Mouse (Mus musculus): ENCODE data around the gene Gh. TPM values are rescaled to one million over a fixed set of nuclear protein-coding genes. Genes with fewer than 3 reads are reported as not detected.

The Gh gene
- polyA plus RNA-seq, 1 experiment from 2014 or later, result not detected

- Histone ChIP-seq H3K4me1 (replicated peaks; ENCODE audit: control insufficient read depth, insufficient read depth) (no peaks in the 10 kb centered on the region), H3K36me3 (ENCODE audit: control insufficient read depth, insufficient read depth, low read length) (no peaks in the 10 kb centered on the region), H3K4me2 (replicated peaks; ENCODE audit: low read depth) (no peak overlapping the region), H3K27me3 (ENCODE audit: control insufficient read depth, insufficient read depth, low read length) (no peaks in the 10 kb centered on the region), H3K4me3 (ENCODE audit: low read depth, low read length) (no peak overlapping the region), H3K27ac (replicated peaks) (no peak overlapping the region), H3K9ac (ENCODE audit: low read length) (no peak overlapping the region), H3K9me3 (ENCODE audit: control insufficient read depth, low read length) (no peaks in the 10 kb centered on the region)
- 86% methylated on average over 1 of the region's 1 CpGs for WGBS
- no peak for TF ChIP-seq EP300 (optimal IDR thresholded peaks at IDR 0.05)
- TF ChIP-seq CTCF (IDR thresholded peaks at IDR 0.05; ENCODE audit: low read depth), result no peak
- ATAC-seq (ENCODE audit: low FRiP score, low TSS enrichment) (no peak), DNase-seq (ENCODE audit: low spot score) (no peak)
Observed at GRCm38 (mm10) chr11:106316416-106316815, 14.8 kb upstream of the Gh start.

DNA sequence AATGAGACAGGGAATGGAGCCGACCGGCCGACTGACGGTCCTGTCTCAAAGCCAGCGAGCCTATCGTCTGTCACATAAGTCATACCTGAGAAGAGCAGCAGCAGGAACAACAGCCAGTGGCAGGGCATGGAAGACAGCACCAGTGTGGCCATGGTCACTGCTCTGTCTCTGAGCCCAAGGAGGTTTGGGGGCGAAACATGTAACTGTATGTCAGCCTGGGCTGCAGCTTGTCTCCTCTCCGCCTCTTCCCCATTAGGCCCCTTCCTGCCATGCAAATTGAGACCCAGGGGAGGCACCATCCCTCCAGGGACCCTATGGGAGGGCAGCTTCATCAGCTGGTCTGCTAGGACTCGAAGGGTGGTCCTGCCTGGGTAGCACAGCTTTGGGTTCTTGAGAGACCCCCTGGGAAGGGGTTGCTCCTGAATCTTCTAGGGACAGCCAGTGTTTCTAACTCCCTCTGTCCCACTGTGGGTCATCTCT is 12.7 kb upstream of the Gh start, which contains the start of gene Cd79b:
TSS of gene Cd79b (minus strand) at position 430 of the 480 bp plus-strand sequence.
- H3K27me3 ChIP-seq (ENCODE audit: control insufficient read depth, insufficient read depth, low read length), result no peaks in the 10 kb centered on the region
- no peak within 1 kb of the TSS for H3K9ac ChIP-seq (ENCODE audit: low read length)
- TF ChIP-seq EP300 (optimal IDR thresholded peaks at IDR 0.05) (no peak), CTCF (IDR thresholded peaks at IDR 0.05; ENCODE audit: low read depth) (no peak)
- H3K27ac ChIP-seq (replicated peaks), result no peak within 1 kb of the TSS
- no peak within 1 kb of the TSS for H3K4me3 ChIP-seq (ENCODE audit: low read depth, low read length)
- ATAC-seq (ENCODE audit: low FRiP score, low TSS enrichment), result no peak
- H3K4me2 ChIP-seq (replicated peaks; ENCODE audit: low read depth), result no peak within 1 kb of the TSS
- H3K9me3 ChIP-seq (ENCODE audit: control insufficient read depth, low read length), result no peaks in the 10 kb centered on the region
- DNase-seq (ENCODE audit: low spot score), result no peak
- H3K4me1 ChIP-seq (replicated peaks; ENCODE audit: control insufficient read depth, insufficient read depth), result no peaks in the 10 kb centered on the region
- no peaks in the 10 kb centered on the region for H3K36me3 ChIP-seq (ENCODE audit: control insufficient read depth, insufficient read depth, low read length)
- 51% methylated on average over 9 of the region's 9 CpGs for WGBS

DNA sequence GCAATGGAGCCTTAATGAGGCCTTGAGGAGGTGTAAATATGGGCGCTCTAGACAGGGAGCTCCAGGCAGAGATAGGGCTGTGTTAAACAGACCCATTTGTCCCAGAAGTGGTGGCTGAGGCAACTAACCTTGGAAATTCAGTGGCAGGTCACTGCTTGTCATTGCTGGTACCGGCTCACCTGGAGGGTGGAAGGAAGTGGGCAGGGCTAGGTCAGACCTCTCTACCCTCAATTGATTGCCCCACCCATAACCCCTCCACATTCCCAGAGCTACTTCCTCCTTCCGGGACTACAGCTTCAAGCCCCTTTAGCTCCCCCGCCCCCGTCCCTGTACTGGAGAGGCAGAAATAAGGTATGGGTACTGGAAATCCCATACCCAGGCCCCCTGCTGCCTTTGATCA is 11.9 kb upstream of the Gh start:
- H3K4me3 ChIP-seq (ENCODE audit: low read depth, low read length), result no peak overlapping the region
- H3K4me1 ChIP-seq (replicated peaks; ENCODE audit: control insufficient read depth, insufficient read depth), result no peaks in the 10 kb centered on the region
- no peak overlapping the region for H3K27ac ChIP-seq (replicated peaks)
- TF ChIP-seq CTCF (IDR thresholded peaks at IDR 0.05; ENCODE audit: low read depth) (no peak), EP300 (optimal IDR thresholded peaks at IDR 0.05) (no peak)
- no peak overlapping the region for H3K9ac ChIP-seq (ENCODE audit: low read length)
- WGBS, result 44% methylated on average over 5 of the region's 5 CpGs
- DNase-seq (ENCODE audit: low spot score) (no peak), ATAC-seq (ENCODE audit: low FRiP score, low TSS enrichment) (peak; percentile 18; the same call in 1 of the 2 replicates)
- H3K4me2 ChIP-seq (replicated peaks; ENCODE audit: low read depth), result no peak overlapping the region
- H3K9me3 ChIP-seq (ENCODE audit: control insufficient read depth, low read length), result no peaks in the 10 kb centered on the region
- H3K27me3 ChIP-seq (ENCODE audit: control insufficient read depth, insufficient read depth, low read length), result no peaks in the 10 kb centered on the region
- H3K36me3 ChIP-seq (ENCODE audit: control insufficient read depth, insufficient read depth, low read length), result no peaks in the 10 kb centered on the region

- 68% methylated on average over 5 of the region's 5 CpGs for WGBS
- no peak for DNase-seq (ENCODE audit: low spot score)
- ATAC-seq (ENCODE audit: low FRiP score, low TSS enrichment), result no peak
- H3K36me3 ChIP-seq (ENCODE audit: control insufficient read depth, insufficient read depth, low read length), result no peaks in the 10 kb centered on the region
- H3K9me3 ChIP-seq (ENCODE audit: control insufficient read depth, low read length), result no peaks in the 10 kb centered on the region
- no peak overlapping the region for H3K4me3 ChIP-seq (ENCODE audit: low read depth, low read length)
- H3K27ac ChIP-seq (replicated peaks), result no peak overlapping the region
- H3K9ac ChIP-seq (ENCODE audit: low read length), result no peak overlapping the region
- TF ChIP-seq CTCF (IDR thresholded peaks at IDR 0.05; ENCODE audit: low read depth) (no peak), EP300 (optimal IDR thresholded peaks at IDR 0.05) (no peak)
- H3K27me3 ChIP-seq (ENCODE audit: control insufficient read depth, insufficient read depth, low read length), result no peaks in the 10 kb centered on the region
- no peaks in the 10 kb centered on the region for H3K4me1 ChIP-seq (replicated peaks; ENCODE audit: control insufficient read depth, insufficient read depth)
- no peak overlapping the region for H3K4me2 ChIP-seq (replicated peaks; ENCODE audit: low read depth)
Observed at GRCm38 (mm10) chr11:106310123-106310522, 8.5 kb upstream of the Gh start.

GRCm38 (mm10) chr11:106308162-106308561 is 6.5 kb upstream of the Gh start:
- Histone ChIP-seq H3K9me3 (ENCODE audit: control insufficient read depth, low read length) (no peaks in the 10 kb centered on the region), H3K36me3 (ENCODE audit: control insufficient read depth, insufficient read depth, low read length) (no peaks in the 10 kb centered on the region), H3K4me1 (replicated peaks; ENCODE audit: control insufficient read depth, insufficient read depth) (no peaks in the 10 kb centered on the region), H3K4me2 (replicated peaks; ENCODE audit: low read depth) (no peak overlapping the region), H3K27ac (replicated peaks) (no peak overlapping the region), H3K9ac (ENCODE audit: low read length) (no peak overlapping the region), H3K4me3 (ENCODE audit: low read depth, low read length) (no peak overlapping the region), H3K27me3 (ENCODE audit: control insufficient read depth, insufficient read depth, low read length) (no peaks in the 10 kb centered on the region)
- TF ChIP-seq EP300 (optimal IDR thresholded peaks at IDR 0.05), result no peak
- TF ChIP-seq CTCF (IDR thresholded peaks at IDR 0.05; ENCODE audit: low read depth), result no peak
- ATAC-seq (ENCODE audit: low FRiP score, low TSS enrichment) (no peak), DNase-seq (ENCODE audit: low spot score) (no peak)
- 71% methylated on average over 11 of the region's 11 CpGs for WGBS

- Histone ChIP-seq H3K9me3 (ENCODE audit: control insufficient read depth, low read length) (no peaks in the 10 kb centered on the region), H3K4me2 (replicated peaks; ENCODE audit: low read depth) (no peak overlapping the region), H3K4me3 (ENCODE audit: low read depth, low read length) (no peak overlapping the region), H3K9ac (ENCODE audit: low read length) (no peak overlapping the region), H3K27me3 (ENCODE audit: control insufficient read depth, insufficient read depth, low read length) (no peaks in the 10 kb centered on the region), H3K4me1 (replicated peaks; ENCODE audit: control insufficient read depth, insufficient read depth) (no peaks in the 10 kb centered on the region), H3K36me3 (ENCODE audit: control insufficient read depth, insufficient read depth, low read length) (no peaks in the 10 kb centered on the region), H3K27ac (replicated peaks) (no peak overlapping the region)
- DNase-seq (ENCODE audit: low spot score), result no peak
- TF ChIP-seq CTCF (IDR thresholded peaks at IDR 0.05; ENCODE audit: low read depth), result no peak
- no peak for TF ChIP-seq EP300 (optimal IDR thresholded peaks at IDR 0.05)
- no peak for ATAC-seq (ENCODE audit: low FRiP score, low TSS enrichment)
- 42% methylated on average over 5 of the region's 5 CpGs for WGBS
Observed at GRCm38 (mm10) chr11:106307432-106307831, 5.8 kb upstream of the Gh start.

All from stomach, postnatal 0 days (tissue).